Mouse (Mus musculus) subcutaneous adipose tissue, adult 2 months (tissue): Measurements from ENCODE around the gene Cyp4a14. TPM values are rescaled to one million over a fixed set of nuclear protein-coding genes. Genes with fewer than 3 reads are reported as not detected.

Source experiments
- polyA plus RNA-seq: library from polyadenylated mRNA; depleted of rRNA; stranded (reverse); fragments of >200 nt; gene quantifications from 2 replicates; pipeline ENCODE4 v1.2.3, GENCODE M21; 2012; ENCODE audit warnings: low replicate concordance; rRNA removed

The Cyp4a14 gene
- polyA plus RNA-seq = 0.10 TPM in 1 of 2 replicates, not detected in the other

GRCm38 (mm10) chr4:115496001-115496400, at the start of gene Cyp4a14:
Gene Cyp4a14, minus strand, starts transcription at chr4:115496142.

DNA sequence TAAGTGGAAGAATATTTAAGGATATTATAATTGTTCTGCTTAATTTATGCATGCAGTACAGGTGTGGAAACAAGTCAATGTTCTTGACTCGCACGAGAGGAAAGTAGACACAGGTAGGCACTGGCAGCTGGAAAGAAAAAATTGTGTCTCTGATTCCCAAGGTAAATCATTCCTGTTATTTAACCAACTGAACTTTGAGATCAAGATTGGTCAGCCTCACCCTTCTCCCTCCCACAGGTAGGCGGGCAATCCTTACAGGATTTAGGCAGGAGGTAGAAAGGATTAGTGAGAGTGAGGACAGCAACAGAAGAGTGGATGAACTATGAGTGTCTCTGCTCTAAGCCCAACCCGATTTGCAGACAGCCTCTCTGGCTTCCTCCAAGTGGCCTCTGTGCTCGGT, 22.1 kb upstream of the Cyp4a14 start, which contains the start of gene Cyp4a10:
TSS of gene Cyp4a10 (plus strand) at position 265 of the 400 bp plus-strand sequence.

DNA sequence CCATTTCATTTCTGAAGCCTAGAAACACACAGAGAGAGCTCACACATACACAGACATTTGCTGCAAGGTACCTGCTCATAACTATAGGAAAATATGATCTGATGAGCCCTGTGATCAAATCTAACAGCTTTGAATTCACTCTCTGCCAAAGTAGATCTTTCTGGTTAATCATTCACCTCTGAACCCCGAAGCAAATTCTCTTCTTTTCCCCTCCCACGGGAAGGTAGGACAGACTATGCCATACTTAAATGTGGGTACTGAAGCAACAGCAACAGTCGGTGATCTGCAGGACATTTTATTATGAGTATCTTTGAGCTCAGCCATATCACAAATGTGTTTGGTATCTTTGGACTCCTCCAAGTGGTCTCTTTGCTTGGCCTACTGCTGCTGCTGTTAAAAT, 43.6 kb downstream of the Cyp4a14 start, which contains the start of gene Cyp4a30b:
TSS of gene Cyp4a30b (plus strand) at position 301 of the 400 bp plus-strand sequence.

Other genes starting within 250 kb of the Cyp4a14 start
- gene Cyp4a12a, start 197.1 kb downstream of the Cyp4a14 start, polyA plus RNA-seq = 0.48 TPM in 1 of 2 replicates, not detected in the other
- not detected in 2 replicates for gene Cyp4a12b, start 84.5 kb downstream of the Cyp4a14 start, polyA plus RNA-seq
- not detected in 2 replicates for gene Cyp4a30b, start 43.5 kb downstream of the Cyp4a14 start, polyA plus RNA-seq
- gene Cyp4a10, start 22.1 kb upstream of the Cyp4a14 start, polyA plus RNA-seq = 0.19 TPM in 1 of 2 replicates, not detected in the other
- gene Cyp4a31, start 67.5 kb upstream of the Cyp4a14 start, polyA plus RNA-seq = not detected in 2 replicates
- gene Cyp4a32, start 104.8 kb upstream of the Cyp4a14 start, polyA plus RNA-seq = not detected in 2 replicates
- 54.4 and 242 TPM in 2 replicates for gene Cyp4b1, start 151.6 kb upstream of the Cyp4a14 start, polyA plus RNA-seq
- gene Efcab14, start 241.6 kb upstream of the Cyp4a14 start, polyA plus RNA-seq = 29.8 and 30.9 TPM in 2 replicates